Mouse (Mus musculus) layer of hippocampus, adult 18-20 months (tissue): ENCODE measurements around the gene Enc1. TPM values are rescaled to one million over a fixed set of nuclear protein-coding genes. Genes with fewer than 3 reads are reported as not detected.
A peak's percentile ranks its signal among the peaks of the same experiment; 100 is the strongest.

Source experiments
- DNase-seq, 2 experiments: peaks; one replicate each; pipeline ENCODE4 v3.0.0; 2022; ENCODE audit warnings: low spot score in 2 of 2
- long read RNA-seq: library from polyadenylated mRNA; stranded (forward); transcript quantifications from one replicate; pipeline ENCODE4 v2.0.0, GENCODE M21; 2021
- total RNA-seq, 2 experiments: library from RNA; stranded (reverse); gene quantifications; 2 replicates each; pipeline ENCODE4 v1.2.3; 2021

The Enc1 gene
- total RNA-seq = 100 to 1,000 TPM; 757 to 762 TPM
- long read RNA-seq, full-length matches to known transcripts = 2 of 51 reads
- long read RNA-seq, partial matches to known transcripts = 49 of 51 reads
- long read RNA-seq, other reads (novel, unspliced or antisense) = 0 of 51 reads

GRCm38 (mm10) chr13:97240965-97241786, at the start of gene Enc1:
Enc1 (plus strand) TSS chr13:97241105.
- peak; percentile 87 to 93 for DNase-seq

GRCm38 (mm10) chr13:97192649-97193048, 48.3 kb upstream of the Enc1 start:
- peak in 1 of 2 experiments; percentile 54 for DNase-seq

GRCm38 (mm10) chr13:97193420-97193819, 47.5 kb upstream of the Enc1 start:
- peak; percentile 54 to 82 for DNase-seq

- DNase-seq = no peak
Measured at GRCm38 (mm10) chr13:97196186-97196924, 44.5 kb upstream of the Enc1 start.

- DNase-seq = no peak
Measured at GRCm38 (mm10) chr13:97196925-97197218, 44.0 kb upstream of the Enc1 start.

- peak; percentile 83 to 91 for DNase-seq
Measured at GRCm38 (mm10) chr13:97197932-97198562, 42.9 kb upstream of the Enc1 start, which contains the start of gene Hexb. Hexb (minus strand) TSS chr13:97198357.

GRCm38 (mm10) chr13:97199123-97199522, 41.8 kb upstream of the Enc1 start:
- DNase-seq = no peak

- DNase-seq = no peak
Measured at GRCm38 (mm10) chr13:97201076-97201475, 39.8 kb upstream of the Enc1 start.

- no peak for DNase-seq
Measured at GRCm38 (mm10) chr13:97201896-97202295, 39.0 kb upstream of the Enc1 start.

- DNase-seq = peak; percentile 85 to 93
Measured at GRCm38 (mm10) chr13:97205052-97205701, 35.7 kb upstream of the Enc1 start.

- no peak for DNase-seq
Measured at GRCm38 (mm10) chr13:97206046-97206445, 34.9 kb upstream of the Enc1 start.

GRCm38 (mm10) chr13:97207472-97208111, 33.3 kb upstream of the Enc1 start:
- DNase-seq = no peak

GRCm38 (mm10) chr13:97208112-97208478, 32.8 kb upstream of the Enc1 start:
- no peak for DNase-seq

GRCm38 (mm10) chr13:97208500-97209010, 32.4 kb upstream of the Enc1 start:
- no peak for DNase-seq

GRCm38 (mm10) chr13:97214583-97215268, 26.2 kb upstream of the Enc1 start:
- no peak for DNase-seq

- no peak for DNase-seq
Measured at GRCm38 (mm10) chr13:97215563-97215962, 25.3 kb upstream of the Enc1 start.

- no peak for DNase-seq
Measured at GRCm38 (mm10) chr13:97216196-97216595, 24.7 kb upstream of the Enc1 start.

GRCm38 (mm10) chr13:97220022-97220421, 20.9 kb upstream of the Enc1 start:
- no peak for DNase-seq

- no peak for DNase-seq
Measured at GRCm38 (mm10) chr13:97223856-97224255, 17.0 kb upstream of the Enc1 start.
